Mouse (Mus musculus): ENCODE measurements around the gene Zfp28. TPM values are rescaled to one million over a fixed set of nuclear protein-coding genes. Genes with fewer than 3 reads are reported as not detected.
A peak's percentile ranks its signal among the peaks of the same experiment; 100 is the strongest.
"Not testable (repeated sequence)": the region's sequence is repeated elsewhere in the genome, so short reads cannot be mapped to it uniquely, and the experiment has no call there.

Zfp28 gene
- 10 to 100 TPM; 17.7 to 18.0 TPM for total RNA-seq (2021)

DNA sequence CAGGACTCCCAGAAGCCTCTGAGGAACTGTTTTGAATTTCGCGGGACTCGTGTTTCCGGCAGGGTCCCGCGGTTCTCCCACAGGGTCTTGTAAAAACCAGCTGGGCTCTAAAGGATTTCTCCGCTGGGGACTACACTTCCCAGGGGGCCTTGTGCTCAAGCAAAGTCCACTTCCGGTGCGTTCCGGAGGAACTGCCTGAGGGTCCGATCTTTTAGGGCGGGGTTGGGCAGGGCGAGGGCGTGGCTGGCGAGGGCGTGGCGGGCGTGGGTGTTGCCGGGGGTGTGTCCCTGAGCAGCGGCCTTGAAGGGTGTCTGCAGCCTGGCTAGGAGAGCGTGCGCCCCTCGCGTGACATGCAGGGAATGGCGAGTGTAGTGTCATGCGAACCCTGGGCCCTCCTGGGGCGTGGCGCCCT lies at the start of gene Zfp28:
Zfp28 (plus strand) TSS at position 252 of the 412 bp plus-strand sequence.
- intact Hi-C loops (cut with DNase I), result no loop called here
- peak; percentile 97 for DNase-seq

GRCm38 (mm10) chr7:6339865-6340264 lies 43.2 kb upstream of the Zfp28 start:
- no peak for DNase-seq
- intact Hi-C loops (cut with DNase I), result no loop called here

DNA sequence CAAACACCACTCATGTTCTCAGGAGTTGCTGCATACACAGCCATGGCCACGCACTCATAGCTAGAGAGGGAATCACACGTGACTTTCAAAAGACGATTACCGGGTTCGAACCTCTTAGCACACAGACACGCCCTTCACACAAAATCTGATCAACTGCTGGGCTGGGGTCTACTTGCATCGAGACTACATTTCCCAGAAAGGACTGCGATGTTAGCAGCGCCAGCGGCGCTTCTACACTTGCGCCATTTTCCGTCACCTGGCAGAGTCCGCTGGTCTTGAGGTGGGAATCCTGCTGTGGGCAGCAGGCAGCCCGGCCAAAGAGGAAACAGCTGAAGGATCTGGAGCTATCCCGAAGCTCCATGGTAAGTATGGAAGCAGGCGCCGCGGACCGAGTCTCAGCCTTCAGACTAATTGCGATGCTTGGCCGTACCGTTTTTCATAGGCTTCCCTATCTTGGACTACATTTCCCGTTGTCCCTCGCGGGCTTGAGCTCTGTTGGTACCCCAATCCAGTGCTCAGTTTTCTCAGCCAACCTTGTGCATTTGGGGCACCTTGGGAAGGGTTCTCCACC lies 39.5 kb upstream of the Zfp28 start, which contains the start of gene Gm3854:
Gm3854 (plus strand) TSS at position 259 of the 571 bp plus-strand sequence.
- intact Hi-C loops (cut with DNase I), result no loop called here
- peak; percentile 73 for DNase-seq

GRCm38 (mm10) chr7:6344124-6344523 lies 39.0 kb upstream of the Zfp28 start:
- intact Hi-C loops (cut with DNase I), result no loop called here
- DNase-seq, result no peak

GRCm38 (mm10) chr7:6358121-6358520 lies 25.0 kb upstream of the Zfp28 start:
- intact Hi-C loops (cut with DNase I), result no loop called here
- DNase-seq, result no peak

- intact Hi-C loops (cut with DNase I), result no loop called here
- DNase-seq, result no peak
Measured at GRCm38 (mm10) chr7:6358937-6359590, 24.0 kb upstream of the Zfp28 start.

- intact Hi-C loops (cut with DNase I), result loop anchor here (5.0 kb wide), 1 partner anchor 337 kb away; the partner anchor contains the start of gene Zim1
- no peak for DNase-seq
Measured at GRCm38 (mm10) chr7:6360477-6361060, 22.5 kb upstream of the Zfp28 start.

GRCm38 (mm10) chr7:6361756-6362155 lies 21.3 kb upstream of the Zfp28 start:
- intact Hi-C loops (cut with DNase I), result loop anchor here (5.0 kb wide), 1 partner anchor 336 kb away; the partner anchor contains the start of gene Zim1
- no peak for DNase-seq

GRCm38 (mm10) chr7:6362268-6363046 lies 20.6 kb upstream of the Zfp28 start:
- peak; percentile 99 for DNase-seq
- intact Hi-C loops (cut with DNase I), result loop anchor here (5.0 kb wide), 1 partner anchor 335 kb away; the partner anchor contains the start of gene Zim1

GRCm38 (mm10) chr7:6363047-6363488 lies 20.0 kb upstream of the Zfp28 start, which contains the start of gene Zfp78:
Gene Zfp78 (plus strand): TSS chr7:6363280.
- peak; percentile 83 for DNase-seq

GRCm38 (mm10) chr7:6364761-6365160 lies 18.3 kb upstream of the Zfp28 start:
- DNase-seq, result no peak
- intact Hi-C loops (cut with DNase I), result loop anchor here (5.0 kb wide), 1 partner anchor 333 kb away; the partner anchor contains the start of gene Zim1

More at GRCm38 (mm10) chr7:6363047-6363488, 20.0 kb upstream of the Zfp28 start, which contains the start of gene Zfp78:
- intact Hi-C loops (cut with DNase I), result loop anchor here (5.0 kb wide), 1 partner anchor 334 kb away; the partner anchor contains the start of gene Zim1

GRCm38 (mm10) chr7:6367185-6367584 lies 15.9 kb upstream of the Zfp28 start:
- intact Hi-C loops (cut with DNase I), result no loop called here
- DNase-seq, result no peak

DNA sequence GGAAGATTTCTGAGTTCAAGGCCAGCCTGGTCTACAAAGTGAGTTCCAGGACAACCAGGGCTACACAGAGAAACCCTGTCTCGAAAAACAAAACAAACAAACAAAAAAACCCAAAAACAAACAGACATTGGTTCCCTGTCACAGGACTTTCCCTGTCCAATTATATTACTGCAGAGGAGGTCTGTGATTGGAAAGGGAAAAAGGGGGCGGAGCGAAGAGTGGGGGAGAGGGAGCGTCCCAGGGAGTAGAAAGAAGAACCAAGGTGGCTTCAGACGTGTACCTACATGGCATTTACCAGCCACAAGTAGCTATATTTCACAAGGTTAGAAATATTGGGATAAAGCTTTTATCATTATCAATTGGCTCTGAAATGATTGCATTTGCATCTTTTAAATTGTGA lies 14.9 kb upstream of the Zfp28 start:
- intact Hi-C loops (cut with DNase I); DNase-seq: not testable (repeated sequence)

GRCm38 (mm10) chr7:6369460-6369859 lies 13.6 kb upstream of the Zfp28 start:
- no peak for DNase-seq
- intact Hi-C loops (cut with DNase I), result no loop called here

DNA sequence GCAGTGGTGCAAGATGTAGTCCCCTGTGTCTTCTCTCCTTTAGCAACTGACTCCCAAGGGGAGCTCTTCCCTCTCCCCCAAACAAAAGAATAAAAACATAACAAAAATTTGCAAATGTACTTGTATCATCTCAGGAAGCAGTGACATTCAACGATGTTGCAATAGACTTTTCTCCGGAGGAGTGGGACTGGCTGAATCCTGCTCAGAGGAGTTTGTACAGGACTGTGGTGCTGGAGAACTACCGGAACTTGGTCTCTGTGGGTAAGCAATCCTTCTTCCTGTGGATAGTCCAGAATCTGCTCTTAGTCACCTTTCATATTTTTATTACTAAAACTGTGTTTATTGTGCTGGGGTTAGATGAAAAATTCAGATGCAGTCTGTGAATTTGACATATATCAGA lies 10.1 kb upstream of the Zfp28 start:
- intact Hi-C loops (cut with DNase I), result no loop called here
- DNase-seq, result no peak

GRCm38 (mm10) chr7:6378441-6378840 lies 4.7 kb upstream of the Zfp28 start:
- no peak for DNase-seq
- intact Hi-C loops (cut with DNase I), result no loop called here

GRCm38 (mm10) chr7:6381431-6381830 lies 1.7 kb upstream of the Zfp28 start:
- no peak for DNase-seq
- intact Hi-C loops (cut with DNase I), result no loop called here

GRCm38 (mm10) chr7:6384011-6384410 lies 916 bp downstream of the Zfp28 start:
- DNase-seq, result no peak

GRCm38 (mm10) chr7:6386995-6387394 lies 3.9 kb downstream of the Zfp28 start:
- no peak for DNase-seq
- intact Hi-C loops (cut with DNase I), result no loop called here

More at GRCm38 (mm10) chr7:6384011-6384410, 916 bp downstream of the Zfp28 start:
- intact Hi-C loops (cut with DNase I), result no loop called here

GRCm38 (mm10) chr7:6388971-6389370 lies 5.9 kb downstream of the Zfp28 start:
- intact Hi-C loops (cut with DNase I), result no loop called here
- DNase-seq, result no peak

GRCm38 (mm10) chr7:6389449-6389848 lies 6.4 kb downstream of the Zfp28 start:
- intact Hi-C loops (cut with DNase I), result no loop called here
- DNase-seq, result no peak
